Mouse (Mus musculus) embryonic facial prominence, embryonic 13.5 days (tissue): ENCODE results near the gene Stk33. TPM values are rescaled to one million over a fixed set of nuclear protein-coding genes. Genes with fewer than 3 reads are reported as not detected.
"Not testable (repeated sequence)": the region's sequence is repeated elsewhere in the genome, so short reads cannot be mapped to it uniquely, and the experiment has no call there.

Source experiments
- ATAC-seq: fragments of 200-750 bp; cut with Nextera tagmentation; 2 replicates; pipeline ENCODE4 v1.8.0; 2017; ENCODE audit warnings: low read depth; ENCODE audit not compliant: insufficient number of reproducible peaks, insufficient read depth, low FRiP score, low TSS enrichment
- H3K27ac ChIP-seq: fragments of 300-500 bp; sonication (generic); 2 replicates; pipeline ENCODE4 v1.5.1; 2015; ENCODE audit warnings: moderate library complexity, mild to moderate bottlenecking, inconsistent platforms
- H3K27me3 ChIP-seq: fragments of 300-500 bp; sonication (generic); 2 replicates; pipeline ENCODE4 v1.6.1; 2015; ENCODE audit warnings: mild to moderate bottlenecking, inconsistent platforms
- H3K36me3 ChIP-seq: fragments of 300-500 bp; sonication (generic); 2 replicates; pipeline ENCODE4 v1.6.1; 2015; ENCODE audit warnings: mild to moderate bottlenecking, inconsistent platforms
- H3K4me1 ChIP-seq: fragments of 300-500 bp; sonication (generic); 2 replicates; pipeline ENCODE4 v1.6.1; 2015; ENCODE audit warnings: inconsistent platforms
- H3K4me2 ChIP-seq: fragments of 300-500 bp; sonication (generic); 2 replicates; pipeline ENCODE4 v1.6.1; 2015; ENCODE audit warnings: moderate library complexity, mild to moderate bottlenecking, inconsistent platforms
- H3K4me3 ChIP-seq: fragments of 300-500 bp; sonication (generic); 2 replicates; pipeline ENCODE4 v1.5.1; 2015; ENCODE audit warnings: mild to moderate bottlenecking, inconsistent platforms
- H3K9ac ChIP-seq: fragments of 300-500 bp; sonication (generic); 2 replicates; pipeline ENCODE4 v1.6.1; 2015; ENCODE audit warnings: mild to moderate bottlenecking, inconsistent platforms
- H3K9me3 ChIP-seq: fragments of 300-500 bp; sonication (generic); 2 replicates; pipeline ENCODE4 v1.6.1; 2016; ENCODE audit warnings: inconsistent platforms
- WGBS: fragments of 180-500 bp; shearing (Covaris S2); methylation state at CpG from one replicate; pipeline ENCODE4 v1.1.7; 2015; ENCODE audit warnings: mixed read lengths; 5-methylcytosine and 5-hydroxymethylcytosine counted together
- polyA plus RNA-seq: library from polyadenylated mRNA; unstranded; fragments of >200 nt; fragmentation: Nextera tagmentation; extraction: Ambion mirVana; gene quantifications from 2 replicates; pipeline ENCODE4 v1.2.1, GENCODE M21; 2015

Gene Stk33
- polyA plus RNA-seq, 1 experiment from 2014 or later, result 2.0 TPM

GRCm38 (mm10) chr7:109445012-109445411 lies 6.1 kb upstream of the Stk33 start:
- WGBS, result 10% methylated on average over 6 of the region's 6 CpGs

GRCm38 (mm10) chr7:109442739-109443138 lies 3.9 kb upstream of the Stk33 start:
- Histone ChIP-seq H3K27me3 (peaks cover 29% of the 10 kb centered on the region), H3K4me3 (no peak overlapping the region), H3K36me3 (no peaks in the 10 kb centered on the region), H3K4me1 (peaks cover 14% of the 10 kb centered on the region), H3K27ac (no peak overlapping the region), H3K4me2 (no peak overlapping the region), H3K9ac (no peak overlapping the region), H3K9me3 (no peaks in the 10 kb centered on the region)
- WGBS, result 59% methylated on average over 5 of the region's 5 CpGs
- no peak for ATAC-seq

More at GRCm38 (mm10) chr7:109445012-109445411, 6.1 kb upstream of the Stk33 start:
- Histone ChIP-seq H3K27me3 (peaks cover 8% of the 10 kb centered on the region), H3K9ac (no peak overlapping the region), H3K4me1 (peaks cover 2% of the 10 kb centered on the region; the same call in 1 of the 2 replicates), H3K27ac (no peak overlapping the region), H3K36me3 (no peaks in the 10 kb centered on the region), H3K4me3 (no peak overlapping the region), H3K9me3 (no peaks in the 10 kb centered on the region), H3K4me2 (no peak overlapping the region)
- ATAC-seq, result no peak

DNA sequence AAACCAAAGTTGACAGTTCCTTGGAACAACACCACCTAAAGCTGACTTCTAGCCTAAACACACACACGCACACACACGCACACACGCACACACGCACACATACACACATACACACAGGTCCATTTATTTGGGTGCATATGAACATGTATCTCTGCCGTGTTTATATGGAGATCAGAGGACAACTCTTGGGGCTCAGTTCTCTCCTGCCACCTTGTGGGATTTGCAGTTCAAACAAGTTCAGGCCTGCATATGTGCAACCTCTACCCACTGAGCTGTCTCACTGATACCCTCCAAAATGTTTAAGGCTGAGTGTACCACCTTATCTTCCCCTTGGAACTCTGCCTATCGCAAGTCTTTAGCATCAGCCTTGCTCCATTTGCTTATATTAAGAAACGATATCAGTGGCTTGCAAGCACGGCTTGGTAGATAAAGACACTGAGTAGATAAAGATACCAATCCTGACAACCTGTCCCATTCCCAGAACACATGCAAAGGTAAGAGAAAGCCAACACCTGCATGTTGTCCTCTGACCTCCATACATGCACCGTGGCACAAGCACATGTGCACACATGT lies 1.9 kb upstream of the Stk33 start:
- Histone ChIP-seq H3K4me3 (no peak overlapping the region), H3K27ac (no peak overlapping the region), H3K9ac (no peak overlapping the region), H3K27me3 (peaks cover 38% of the 10 kb centered on the region), H3K9me3 (no peaks in the 10 kb centered on the region), H3K36me3 (no peaks in the 10 kb centered on the region), H3K4me2 (no peak overlapping the region), H3K4me1 (peaks cover 14% of the 10 kb centered on the region)
- no peak for ATAC-seq
- WGBS, result 89% methylated on average over 9 of the region's 9 CpGs

DNA sequence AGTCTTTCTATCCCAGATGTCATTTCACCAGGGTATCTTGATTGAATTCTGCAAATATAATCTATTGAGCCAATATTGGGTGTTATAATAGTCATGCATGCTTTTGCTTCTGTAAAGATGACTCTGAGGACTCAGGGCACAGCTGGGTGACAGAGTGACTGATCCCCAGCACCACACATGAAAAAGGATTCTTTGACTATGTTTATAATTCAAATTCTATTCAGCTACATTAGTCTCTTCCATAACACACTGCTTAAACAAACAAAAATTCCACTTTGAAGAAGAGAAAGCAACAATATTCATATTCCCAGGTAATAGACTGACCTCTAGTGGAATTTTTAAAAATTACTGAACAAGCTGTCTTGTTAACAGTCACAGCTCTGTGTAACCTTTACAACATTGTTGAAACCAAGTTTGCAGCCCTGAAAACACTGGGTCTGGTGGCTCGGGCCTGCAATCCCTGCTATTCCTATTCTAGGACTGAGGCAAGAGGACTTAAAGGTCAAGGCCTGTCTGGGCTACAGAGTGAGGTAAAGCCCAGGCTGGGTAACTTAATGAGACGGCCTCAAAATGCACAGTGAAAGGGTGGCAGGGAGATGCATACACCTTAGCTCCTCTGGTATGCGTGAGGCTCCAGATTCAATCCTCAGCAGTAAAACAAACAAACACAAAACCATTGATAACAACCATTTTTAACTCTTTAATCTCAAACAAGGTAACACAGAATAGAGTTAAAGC lies 14.3 kb downstream of the Stk33 start:
- H3K4me3 ChIP-seq, result no peak overlapping the region
- no peaks in the 10 kb centered on the region for H3K9me3 ChIP-seq
- no peaks in the 10 kb centered on the region; the same call in 1 of the 2 replicates for H3K27me3 ChIP-seq
- H3K36me3 ChIP-seq, result no peaks in the 10 kb centered on the region
- no peak overlapping the region for H3K9ac ChIP-seq
- H3K4me1 ChIP-seq, result no peaks in the 10 kb centered on the region
- no peak for ATAC-seq
- 60% methylated on average over 3 of the region's 3 CpGs for WGBS
- H3K4me2 ChIP-seq, result no peak overlapping the region
- no peak overlapping the region for H3K27ac ChIP-seq

DNA sequence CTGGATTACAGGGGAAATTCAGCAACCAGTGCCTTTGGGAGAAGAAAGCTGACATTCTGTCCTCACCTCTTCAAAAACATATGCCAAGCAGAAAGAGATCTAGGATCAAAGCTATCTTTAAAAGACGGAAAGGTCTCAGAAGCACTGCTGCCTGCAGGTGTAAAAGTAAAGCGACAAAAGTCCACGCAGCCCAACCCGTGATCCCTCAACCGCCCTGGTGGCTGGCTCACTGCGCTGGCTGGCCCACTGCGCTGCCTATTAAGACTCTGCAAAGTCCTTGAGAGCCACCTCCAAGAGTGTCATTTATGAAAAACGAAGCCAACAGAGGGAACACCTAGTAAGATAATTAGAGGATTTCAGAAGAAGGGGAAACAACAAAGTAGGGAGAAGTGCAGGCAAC lies 16.1 kb downstream of the Stk33 start:
- no peak overlapping the region for H3K4me3 ChIP-seq
- no peak for ATAC-seq
- no peaks in the 10 kb centered on the region for H3K4me1 ChIP-seq
- H3K9ac ChIP-seq, result no peak overlapping the region
- 70% methylated on average over 8 of the region's 8 CpGs for WGBS
- no peaks in the 10 kb centered on the region; the same call in 1 of the 2 replicates for H3K27me3 ChIP-seq
- no peak overlapping the region for H3K4me2 ChIP-seq
- H3K36me3 ChIP-seq, result no peaks in the 10 kb centered on the region
- H3K27ac ChIP-seq, result no peak overlapping the region
- H3K9me3 ChIP-seq, result no peaks in the 10 kb centered on the region

DNA sequence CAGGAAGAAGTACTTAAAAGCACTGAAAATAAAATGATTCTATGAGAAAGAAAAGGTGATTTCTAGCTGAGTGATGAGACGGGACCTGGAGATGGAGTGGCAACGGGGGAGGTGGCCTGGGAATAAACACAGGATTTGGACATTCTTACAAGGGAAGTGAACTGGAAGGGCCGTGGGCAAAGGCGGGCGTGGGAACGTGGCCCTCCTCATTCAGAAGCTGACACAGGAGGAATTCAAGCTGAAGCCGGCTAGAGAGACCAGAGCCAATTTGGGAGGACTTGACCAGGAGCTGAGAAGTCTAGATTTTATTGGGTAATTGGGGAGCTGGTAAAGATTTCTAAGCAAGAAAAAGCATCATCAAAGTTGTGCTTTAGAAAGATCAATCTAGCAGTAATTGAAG lies 33.4 kb downstream of the Stk33 start:
- no peak for ATAC-seq
- Histone ChIP-seq H3K9me3 (no peaks in the 10 kb centered on the region), H3K36me3 (no peaks in the 10 kb centered on the region), H3K27ac (no peak overlapping the region), H3K4me1 (no peaks in the 10 kb centered on the region), H3K9ac (no peak overlapping the region), H3K27me3 (no peaks in the 10 kb centered on the region), H3K4me2 (no peak overlapping the region), H3K4me3 (no peak overlapping the region)
- 63% methylated on average over 7 of the region's 7 CpGs for WGBS

GRCm38 (mm10) chr7:109399299-109399698 lies 39.6 kb downstream of the Stk33 start:
- 71% methylated on average over 3 of the region's 3 CpGs for whole genome bisulfite sequencing
- Histone ChIP-seq H3K4me1 (no peaks in the 10 kb centered on the region), H3K9me3 (no peaks in the 10 kb centered on the region), H3K9ac (no peak overlapping the region), H3K4me3 (no peak overlapping the region), H3K36me3 (no peaks in the 10 kb centered on the region), H3K27me3 (no peaks in the 10 kb centered on the region), H3K4me2 (no peak overlapping the region), H3K27ac (no peak overlapping the region)
- no peak for ATAC-seq

- Histone ChIP-seq H3K4me2 (no peak overlapping the region), H3K9ac (no peak overlapping the region), H3K27me3 (no peaks in the 10 kb centered on the region), H3K36me3 (no peaks in the 10 kb centered on the region), H3K27ac (no peak overlapping the region), H3K4me1 (no peaks in the 10 kb centered on the region), H3K9me3 (peaks cover 8% of the 10 kb centered on the region; the same call in 1 of the 2 replicates), H3K4me3 (no peak overlapping the region)
- no peak for ATAC-seq
- WGBS, result 63% methylated on average over 1 of the region's 1 CpGs
Observed at GRCm38 (mm10) chr7:109381131-109381530, 57.8 kb downstream of the Stk33 start.

DNA sequence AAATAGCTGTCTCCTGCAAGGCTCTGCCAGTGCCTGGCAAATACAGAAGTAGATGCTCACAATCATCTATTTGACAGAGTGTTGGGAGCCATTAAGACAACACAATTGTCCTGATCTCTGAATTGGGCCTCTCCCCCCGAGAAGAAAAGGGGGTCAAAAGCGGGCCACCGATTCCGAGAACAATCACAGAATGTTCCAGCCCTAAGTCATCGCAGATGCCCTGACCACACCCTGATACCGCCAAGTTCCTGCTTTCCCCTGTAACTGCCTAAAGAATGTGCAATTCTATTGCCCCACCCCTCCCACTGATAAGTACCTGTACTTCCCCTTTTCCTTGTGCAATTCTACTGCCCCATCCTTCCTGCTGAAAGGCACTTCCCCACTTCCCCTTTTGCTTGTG lies 65.3 kb downstream of the Stk33 start:
- not testable (repeated sequence) for H3K4me1 ChIP-seq, H3K27me3 ChIP-seq, H3K36me3 ChIP-seq, H3K4me3 ChIP-seq, H3K4me2 ChIP-seq, ATAC-seq, H3K9me3 ChIP-seq, H3K27ac ChIP-seq, H3K9ac ChIP-seq
- 90% methylated on average over 6 of the region's 6 CpGs for WGBS

GRCm38 (mm10) chr7:109358435-109359187 lies 80.3 kb downstream of the Stk33 start:
- Histone ChIP-seq H3K9me3 (no peaks in the 10 kb centered on the region), H3K4me2 (no peak overlapping the region), H3K27me3 (no peaks in the 10 kb centered on the region), H3K27ac (no peak overlapping the region), H3K4me3 (no peak overlapping the region), H3K4me1 (no peaks in the 10 kb centered on the region), H3K36me3 (no peaks in the 10 kb centered on the region), H3K9ac (no peak overlapping the region)
- no peak for ATAC-seq
- WGBS, result 59% methylated on average over 5 of the region's 5 CpGs

DNA sequence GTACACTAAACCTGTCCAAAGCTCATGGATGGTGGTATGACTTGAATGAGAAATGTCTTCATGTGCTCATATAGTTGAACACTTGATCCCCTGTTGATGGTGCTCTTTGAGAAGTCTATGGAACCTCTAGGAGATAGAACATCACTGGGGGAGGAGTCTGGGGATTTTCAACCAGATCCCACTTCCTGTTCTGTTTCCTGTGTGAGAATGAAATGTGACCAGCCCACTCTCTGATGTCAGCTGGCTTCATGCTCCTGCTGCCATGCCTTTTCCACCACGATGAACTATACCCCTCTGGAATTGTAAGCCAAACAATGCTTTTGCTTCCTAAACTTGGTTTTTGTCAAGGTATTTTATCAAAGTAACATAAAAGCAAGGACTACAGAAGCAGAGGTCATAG lies 81.0 kb downstream of the Stk33 start:
- no peaks in the 10 kb centered on the region for H3K9me3 ChIP-seq
- no peaks in the 10 kb centered on the region for H3K36me3 ChIP-seq
- no peaks in the 10 kb centered on the region for H3K4me1 ChIP-seq
- H3K4me2 ChIP-seq, result no peak overlapping the region
- no peak overlapping the region for H3K9ac ChIP-seq
- no peak for ATAC-seq
- no peak overlapping the region for H3K27ac ChIP-seq
- H3K4me3 ChIP-seq, result no peak overlapping the region
- H3K27me3 ChIP-seq, result no peaks in the 10 kb centered on the region
- WGBS, result 79% methylated on average over 1 of the region's 1 CpGs

- Histone ChIP-seq H3K4me1 (no peaks in the 10 kb centered on the region), H3K9me3 (no peaks in the 10 kb centered on the region), H3K4me3 (no peak overlapping the region), H3K27me3 (no peaks in the 10 kb centered on the region), H3K36me3 (no peaks in the 10 kb centered on the region), H3K4me2 (no peak overlapping the region), H3K9ac (no peak overlapping the region), H3K27ac (no peak overlapping the region)
- 75% methylated on average over 3 of the region's 3 CpGs for WGBS
- no peak for ATAC-seq
Observed at GRCm38 (mm10) chr7:109347241-109347640, 91.6 kb downstream of the Stk33 start.
